Mouse (Mus musculus): Measurements from ENCODE around the gene Exoc8.

Gene Exoc8

DNA sequence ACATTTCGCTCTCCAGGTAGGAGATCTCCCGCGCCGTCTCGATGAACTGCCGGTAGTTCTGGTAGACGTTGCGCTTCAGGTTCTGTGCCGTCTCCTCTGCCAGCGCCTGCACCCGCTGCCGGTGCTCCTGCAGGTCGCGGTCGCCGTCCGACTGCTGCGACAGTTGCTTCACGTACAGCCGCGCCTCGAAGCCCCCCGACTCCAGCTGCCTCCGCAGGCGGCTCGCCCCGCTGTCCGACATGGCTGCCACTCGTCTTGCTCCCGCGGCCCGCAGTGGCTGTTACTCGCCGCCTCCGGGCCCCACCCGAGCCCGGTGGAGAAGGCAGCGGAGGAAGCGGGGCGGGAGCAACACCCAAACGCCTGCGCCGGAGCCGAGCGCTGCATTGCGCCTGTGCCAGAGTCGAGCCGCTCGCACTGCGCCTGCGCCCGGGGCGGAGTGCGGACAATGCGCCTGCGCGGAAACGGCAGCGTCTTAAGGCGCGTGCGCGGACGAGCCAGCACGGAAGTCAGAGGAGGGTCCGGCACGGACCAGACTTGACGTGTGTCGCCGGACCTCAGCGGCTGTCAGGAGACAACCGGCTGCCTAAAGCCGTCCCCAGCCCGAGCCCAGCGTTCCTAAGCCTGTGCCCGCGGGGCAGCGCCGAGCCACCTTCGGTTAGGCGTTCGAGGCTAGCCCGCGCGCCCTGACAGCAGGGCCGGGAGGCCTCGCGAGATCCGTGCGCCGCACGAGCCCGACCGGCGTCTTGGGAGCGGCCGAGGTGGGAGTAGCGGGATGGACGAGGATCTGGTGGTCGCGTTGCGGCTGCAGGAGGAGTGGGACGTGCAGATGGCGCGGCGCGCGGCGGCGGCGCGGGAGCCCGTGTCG lies at the start of gene Exoc8, which contains the start of gene Sprtn:
TSS of gene Exoc8 (minus strand) at position 320 of the 865 bp plus-strand sequence.
TSS of gene Sprtn (plus strand) at position 501 of the 865 bp plus-strand sequence.
- DNase-seq (ENCODE audit: extremely low spot score, low spot score) = peak; percentile 99

DNA sequence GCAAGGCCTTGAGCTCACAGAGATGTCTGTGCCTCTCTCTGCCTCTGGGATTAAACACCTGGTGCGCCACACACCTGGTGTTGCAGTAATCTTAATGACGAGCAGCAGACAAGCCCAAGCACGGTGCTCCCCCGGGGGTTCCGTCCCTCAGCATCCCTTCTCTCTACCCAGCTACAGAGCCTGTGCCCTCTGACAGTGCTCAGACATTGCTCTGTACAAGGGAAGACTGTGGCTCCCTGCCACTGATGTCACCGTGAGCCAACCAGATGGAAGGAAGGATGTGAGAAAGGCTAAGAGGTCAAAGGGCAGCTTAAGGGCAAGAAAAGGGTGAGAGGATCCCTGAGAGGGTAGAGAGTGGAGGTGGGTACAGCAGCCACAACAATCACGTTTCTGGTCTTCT lies 46.9 kb upstream of the Exoc8 start:
- no peak for DNase-seq (ENCODE audit: extremely low spot score, low spot score)

DNA sequence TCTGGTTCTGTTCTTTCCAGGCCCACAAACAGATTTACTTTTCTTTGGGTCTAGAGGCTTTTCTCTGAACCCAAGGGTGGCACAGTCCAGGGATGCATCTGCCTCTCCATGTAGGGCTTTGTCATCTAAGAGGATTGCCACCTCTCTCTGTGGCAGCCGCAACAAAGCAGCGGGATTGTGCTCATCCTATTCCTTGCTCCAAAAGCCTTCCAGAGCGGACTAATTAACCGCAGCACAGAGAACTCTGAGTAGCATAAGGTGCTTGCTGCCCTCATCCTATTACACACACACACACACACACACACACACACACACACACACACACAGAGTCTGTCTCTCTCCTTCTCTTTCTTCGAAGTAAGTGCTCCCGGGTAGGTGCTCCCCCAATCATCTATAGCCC lies 46.3 kb upstream of the Exoc8 start:
- no peak for DNase-seq (ENCODE audit: extremely low spot score, low spot score)

DNA sequence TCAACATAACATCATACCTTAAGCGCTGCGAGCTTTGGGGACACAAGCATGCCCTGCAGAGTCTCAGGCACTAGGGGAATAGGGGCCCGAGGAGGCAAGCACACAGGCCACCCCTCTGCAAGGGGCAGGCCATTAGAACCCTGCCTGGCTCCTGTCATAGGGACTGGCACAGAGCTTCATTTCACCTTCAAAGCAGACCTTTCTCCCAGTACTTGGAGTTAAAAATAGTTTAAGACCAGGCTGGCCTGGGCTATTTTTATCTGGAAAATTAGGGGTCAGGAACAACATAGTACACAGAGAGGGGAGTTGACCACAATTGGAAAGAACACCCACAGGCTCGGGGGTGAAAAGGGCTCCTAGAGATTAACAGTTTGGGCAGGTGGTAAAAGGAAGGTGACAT lies 39.8 kb upstream of the Exoc8 start:
- DNase-seq (ENCODE audit: extremely low spot score, low spot score) = no peak

DNA sequence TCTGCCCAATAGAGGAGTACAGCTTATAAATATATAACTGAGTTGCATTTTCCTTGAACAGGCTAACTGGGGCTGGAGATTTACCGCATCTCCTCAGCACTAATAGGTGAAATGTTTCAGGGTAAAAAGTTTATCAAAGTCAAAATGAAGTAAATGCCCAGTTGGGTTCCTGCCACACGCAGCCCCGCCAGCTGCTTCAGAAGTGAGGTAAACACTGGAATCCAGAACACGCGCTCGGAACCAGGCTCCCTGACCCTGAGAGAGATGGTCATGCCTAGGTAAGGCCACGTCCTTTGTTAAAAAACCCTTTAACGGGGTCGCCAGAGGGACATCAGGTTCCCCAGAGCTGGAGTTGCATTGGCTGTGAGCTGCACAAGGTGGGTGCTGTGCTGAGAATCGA lies 39.2 kb upstream of the Exoc8 start:
- DNase-seq (ENCODE audit: extremely low spot score, low spot score) = no peak

DNA sequence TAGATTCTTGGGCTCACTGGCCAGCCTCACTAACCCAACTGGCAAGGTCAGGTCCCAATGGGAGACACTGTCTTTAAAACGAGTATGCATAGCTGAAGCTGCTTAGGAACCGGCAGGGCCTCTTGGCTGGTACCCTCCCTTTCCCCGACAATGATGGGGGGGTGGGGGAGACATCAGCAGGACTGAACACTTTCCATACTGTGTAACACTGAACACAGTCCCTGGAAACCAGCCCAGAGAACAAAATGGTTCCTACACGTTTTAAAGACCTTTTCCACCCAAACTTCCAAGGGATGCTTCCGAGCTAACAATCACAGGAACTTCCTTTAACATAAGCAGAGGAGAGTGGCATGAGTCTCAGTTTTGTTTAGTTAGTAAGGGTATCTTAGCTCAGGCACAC lies 37.6 kb upstream of the Exoc8 start:
- DNase-seq (ENCODE audit: extremely low spot score, low spot score) = no peak

DNA sequence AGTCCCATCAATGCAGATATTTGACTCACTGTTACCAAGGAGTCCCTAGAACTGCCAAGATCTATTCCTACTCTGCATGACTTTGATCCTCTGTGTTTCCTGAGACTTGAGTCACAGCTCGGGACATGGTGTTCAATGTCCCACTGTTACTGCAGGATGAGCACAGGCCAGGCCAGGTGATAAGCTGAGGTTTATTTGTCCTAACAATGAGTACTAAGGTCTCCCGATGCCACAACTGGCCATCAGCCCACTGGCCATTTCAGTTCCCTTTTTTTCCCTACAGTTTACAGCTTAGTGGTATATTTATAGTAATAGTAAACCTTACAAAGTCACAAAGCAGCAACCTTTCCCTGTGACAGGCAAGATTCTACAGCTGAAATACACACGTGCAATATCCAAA lies 34.9 kb upstream of the Exoc8 start:
- no peak for DNase-seq (ENCODE audit: extremely low spot score, low spot score)

DNA sequence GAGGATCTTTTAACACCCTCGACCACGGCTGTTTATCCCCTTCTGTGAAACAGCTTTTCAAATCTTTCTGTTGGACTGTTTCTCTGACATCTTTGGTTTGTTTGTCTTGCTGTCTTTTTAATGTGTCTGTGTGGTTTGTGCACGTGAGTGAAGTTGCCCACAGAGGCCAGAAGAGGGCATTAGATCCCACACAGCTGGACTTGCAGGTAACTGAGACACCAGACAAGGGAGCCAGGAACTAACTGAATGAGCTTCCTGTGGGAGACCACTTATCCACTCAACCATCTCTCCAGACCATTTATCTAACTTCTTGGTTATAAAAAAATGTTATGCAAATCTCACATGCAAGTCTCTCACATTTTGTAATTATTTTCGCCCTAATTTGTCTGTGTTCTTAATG lies 33.1 kb upstream of the Exoc8 start:
- no peak for DNase-seq (ENCODE audit: extremely low spot score, low spot score)

DNA sequence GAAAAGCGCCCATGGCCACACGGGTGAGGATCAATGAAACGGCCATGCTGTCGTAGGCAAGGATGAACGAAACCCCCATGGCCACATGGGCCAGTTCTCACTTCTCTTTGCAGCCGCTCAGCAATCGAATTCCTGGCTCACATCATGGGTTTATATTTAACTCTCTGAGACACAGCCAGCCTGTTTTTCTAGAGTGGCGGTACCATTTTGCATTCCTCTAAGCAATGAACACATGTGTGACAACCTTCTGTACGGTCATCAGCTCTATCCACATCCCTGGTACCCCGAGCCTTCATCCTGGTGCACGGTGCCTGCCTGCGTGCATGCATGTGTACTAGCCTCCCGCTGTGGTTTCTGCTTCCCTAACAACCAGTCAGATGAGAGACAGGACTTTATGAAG lies 32.6 kb upstream of the Exoc8 start:
- DNase-seq (ENCODE audit: extremely low spot score, low spot score) = no peak

DNA sequence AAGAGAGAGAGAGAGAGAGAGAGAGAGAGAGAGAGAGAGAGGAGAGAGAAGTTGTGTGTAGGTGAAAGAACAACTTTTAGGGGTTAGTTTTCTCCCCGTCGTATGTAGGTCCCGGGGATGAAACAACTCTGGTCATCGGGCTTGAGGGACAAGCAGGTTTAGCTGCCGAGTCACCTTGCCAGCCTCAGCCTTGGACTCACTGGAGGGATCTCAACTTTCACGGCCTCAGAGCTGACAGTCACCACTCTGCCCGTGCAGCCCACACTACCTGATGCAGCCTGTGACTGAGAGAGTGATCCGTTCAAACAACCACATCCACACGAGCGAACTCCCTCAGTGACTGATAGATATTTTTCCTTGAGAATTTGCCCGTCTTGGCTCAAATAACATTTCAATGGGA lies 31.5 kb upstream of the Exoc8 start:
- DNase-seq (ENCODE audit: extremely low spot score, low spot score) = no peak

DNA sequence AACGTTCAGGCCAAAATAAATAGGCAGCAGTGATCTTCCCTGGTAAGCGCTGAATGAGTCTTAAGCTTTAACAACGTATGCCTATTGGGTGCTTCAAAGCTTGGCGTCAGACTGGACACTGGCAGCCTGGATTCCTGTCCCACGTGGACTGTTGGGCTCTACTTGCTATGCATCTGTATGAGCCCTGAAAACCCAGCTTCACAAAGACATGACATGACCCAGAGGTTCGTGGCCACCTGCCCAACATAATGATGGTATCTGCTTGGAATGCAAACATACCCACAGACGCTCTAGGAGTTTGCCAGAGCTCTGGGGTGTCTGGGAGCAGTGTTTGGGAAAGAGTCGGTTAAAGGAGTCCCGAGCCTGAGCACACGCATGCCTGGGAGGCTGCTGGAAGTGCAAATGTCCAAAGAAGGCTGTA lies 28.9 kb upstream of the Exoc8 start:
- no peak for DNase-seq (ENCODE audit: extremely low spot score, low spot score)

DNA sequence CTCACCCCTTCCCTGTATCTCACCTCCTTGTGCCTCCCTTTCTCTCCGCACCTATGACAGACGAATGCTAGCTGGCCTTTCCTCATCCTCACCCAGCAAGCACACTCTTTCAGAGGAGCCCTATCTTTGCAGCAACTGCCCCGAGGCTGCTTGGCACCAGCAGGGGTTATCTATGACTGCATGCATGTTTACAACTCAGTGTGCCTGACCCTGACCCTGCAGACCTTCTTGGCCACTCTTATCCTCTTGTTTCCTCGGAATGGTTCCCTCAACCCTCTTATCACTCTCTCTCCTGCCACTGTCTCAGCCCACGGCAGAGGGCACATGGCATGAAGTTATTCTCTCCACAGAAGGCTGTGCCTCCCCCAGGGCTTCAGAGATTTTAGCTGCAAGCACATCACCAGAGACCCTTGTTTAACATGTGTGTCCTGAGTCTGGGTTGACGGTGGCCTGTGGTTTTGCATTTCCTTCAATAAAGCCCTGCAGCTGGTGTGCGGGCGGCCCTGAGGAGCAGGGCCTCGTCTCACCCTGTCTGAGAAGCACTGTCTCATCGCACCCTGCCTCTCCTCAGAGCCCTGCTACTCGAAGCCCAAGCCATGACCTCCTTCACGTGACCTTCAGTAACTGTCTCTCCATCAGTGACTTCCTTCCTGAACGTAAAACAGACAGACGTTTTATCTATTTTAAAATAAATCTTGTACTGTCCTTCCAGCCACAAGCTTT lies 28.2 kb upstream of the Exoc8 start:
- no peak for DNase-seq (ENCODE audit: extremely low spot score, low spot score)

DNA sequence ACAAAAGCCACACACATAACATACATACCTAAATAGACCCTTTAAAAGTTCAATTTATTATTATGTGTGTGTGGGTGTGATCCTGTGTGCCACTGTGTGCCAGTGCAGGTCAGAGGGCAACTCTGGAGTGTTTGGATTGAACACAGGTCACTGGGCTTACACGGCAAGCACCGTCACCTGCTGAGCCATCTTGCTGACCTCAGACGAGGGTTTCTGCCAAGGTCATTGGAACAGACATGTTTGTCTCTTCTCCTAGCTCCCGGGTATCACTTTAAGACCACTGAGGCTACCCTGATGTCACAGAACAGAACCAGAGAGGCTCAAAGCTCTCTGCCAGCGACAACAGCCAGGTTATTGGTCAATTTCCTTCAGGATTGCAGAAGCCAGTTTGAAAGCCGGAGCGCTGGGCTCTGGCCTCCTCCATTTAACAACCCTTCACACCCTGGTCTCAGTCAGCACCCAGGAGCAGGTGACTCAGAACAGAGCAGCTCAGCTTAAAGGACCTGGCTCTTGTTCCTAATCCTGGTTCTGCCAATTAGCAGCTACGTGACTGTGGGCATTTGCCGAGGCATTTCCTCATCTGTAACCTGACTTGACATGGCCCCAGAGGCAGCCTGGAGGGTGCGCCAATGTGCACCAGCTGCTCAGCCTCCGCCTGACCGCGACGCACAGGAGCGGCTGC lies 26.6 kb upstream of the Exoc8 start:
- no peak for DNase-seq (ENCODE audit: extremely low spot score, low spot score)

DNA sequence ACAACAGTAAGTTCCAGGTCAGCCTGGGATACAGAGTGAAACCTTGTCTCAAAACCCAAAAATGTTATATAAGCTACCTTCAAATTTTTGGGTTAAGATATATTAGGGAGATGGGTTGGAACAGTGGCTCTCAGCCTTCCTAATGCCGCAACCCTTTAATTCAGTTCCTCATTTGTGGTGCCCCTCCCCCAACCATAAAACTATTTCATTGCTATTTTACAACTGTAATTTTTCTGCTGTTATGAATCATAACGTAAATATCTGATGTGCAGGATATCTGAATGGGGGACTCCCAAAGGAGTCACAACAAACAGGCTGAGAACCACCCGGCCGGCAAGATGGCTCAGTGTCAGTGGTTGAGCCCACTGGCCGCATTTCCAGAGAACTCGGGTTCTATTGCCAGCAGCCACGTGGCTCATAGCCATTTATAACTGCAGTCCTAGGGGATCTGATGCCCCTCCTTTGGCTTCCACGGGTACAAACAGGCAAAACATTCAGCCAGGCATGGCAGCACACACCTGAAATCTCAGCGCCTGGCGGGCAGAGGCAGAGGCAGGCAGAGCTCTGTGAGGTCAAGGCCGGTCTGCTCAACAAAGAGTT lies 25.1 kb upstream of the Exoc8 start:
- DNase-seq (ENCODE audit: extremely low spot score, low spot score) = no peak

DNA sequence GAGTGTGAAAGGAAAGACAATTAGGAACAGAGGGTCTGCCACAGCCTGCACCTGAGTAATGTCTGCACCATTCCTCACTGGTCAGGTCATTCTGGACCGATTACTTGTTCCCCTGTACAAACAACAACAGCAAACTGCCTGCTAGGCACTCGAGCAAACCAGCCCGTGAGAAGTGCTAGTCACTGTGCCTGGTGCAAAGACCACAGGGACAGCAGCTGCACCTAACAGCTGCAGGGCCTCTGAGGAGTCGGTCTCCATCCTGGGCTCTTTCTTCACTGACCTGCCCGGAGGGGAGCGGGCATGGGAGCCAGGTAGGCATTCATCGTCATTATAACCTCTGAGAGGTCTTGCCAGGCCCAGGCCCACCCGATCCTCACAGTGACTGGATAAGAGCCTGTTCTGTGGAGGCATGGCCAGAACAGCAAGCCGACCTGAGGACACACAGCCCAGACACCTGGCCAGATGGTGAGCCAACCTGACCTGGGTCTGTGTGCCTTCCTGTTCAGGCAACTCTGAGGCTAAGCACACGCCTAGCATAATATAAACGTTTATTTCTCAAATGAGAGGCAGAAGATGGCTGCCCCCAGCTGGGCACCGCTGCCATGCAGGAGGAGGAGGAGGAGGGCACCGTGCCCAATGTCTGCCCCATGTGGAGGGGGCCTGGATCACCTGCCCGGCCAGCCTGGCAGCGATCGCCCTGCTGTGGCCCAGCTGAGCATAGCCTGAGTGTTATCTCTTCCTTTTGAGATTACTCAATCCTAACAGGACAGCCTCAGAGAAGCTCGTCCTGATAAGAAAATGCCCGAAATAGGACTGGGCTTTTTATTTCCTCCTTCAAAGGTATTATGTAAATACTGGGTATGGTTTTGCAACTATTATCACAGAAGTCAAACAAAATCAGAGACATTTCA lies 24.1 kb upstream of the Exoc8 start:
- DNase-seq (ENCODE audit: extremely low spot score, low spot score) = no peak

DNA sequence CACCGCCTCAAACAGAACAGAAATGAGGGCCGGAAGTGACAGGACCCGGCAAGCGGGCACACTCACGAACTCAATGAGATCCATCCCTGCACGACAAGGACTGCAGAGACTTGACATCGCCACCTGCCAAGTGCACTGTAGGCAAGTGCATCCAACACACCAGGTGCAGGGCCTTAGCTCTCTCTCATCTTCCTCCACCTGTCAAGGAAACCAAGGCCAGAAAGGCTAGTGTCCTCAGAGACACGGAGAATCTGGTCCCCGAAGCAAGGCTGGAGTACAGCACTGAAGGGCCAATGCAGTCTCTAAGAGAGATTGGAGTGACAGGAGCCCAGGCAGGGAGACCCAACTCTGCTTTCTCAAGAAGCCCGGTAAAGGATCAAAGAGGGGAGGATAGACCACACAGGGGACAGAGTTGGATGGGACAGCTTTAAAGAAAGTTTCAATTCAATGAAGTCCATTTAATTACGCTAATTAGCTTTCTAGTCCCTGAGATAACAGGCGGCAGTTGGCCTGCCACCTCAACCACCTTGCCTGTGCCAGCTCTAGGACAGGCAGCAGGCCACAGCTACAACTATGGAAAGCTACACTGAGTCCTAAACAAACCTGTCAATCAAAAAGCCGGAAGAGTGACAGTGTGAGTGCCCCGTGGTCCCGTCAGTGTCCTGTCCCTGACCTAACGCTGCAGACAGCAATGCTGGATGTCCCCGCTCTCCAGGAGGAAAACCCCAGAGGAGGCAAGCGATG lies 20.4 kb upstream of the Exoc8 start:
- no peak for DNase-seq (ENCODE audit: extremely low spot score, low spot score)

DNA sequence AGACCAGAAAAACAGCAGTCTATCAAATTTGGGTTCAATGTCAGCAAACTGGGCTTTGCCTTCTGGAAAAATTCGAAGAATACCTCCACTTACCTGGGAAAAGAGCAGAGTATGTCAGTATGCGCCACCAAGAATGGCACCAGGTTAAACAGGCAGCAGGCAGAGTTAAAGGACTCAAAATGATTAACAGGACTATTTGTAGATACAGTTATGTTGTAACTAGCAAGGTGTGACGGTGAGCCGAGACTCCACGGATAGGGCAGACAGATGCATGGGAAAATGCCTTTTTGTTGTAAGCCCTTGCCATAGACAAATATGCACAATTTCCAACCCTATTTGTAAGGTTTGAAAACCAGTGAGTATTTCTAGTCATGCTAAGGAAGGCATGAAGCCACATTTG lies 16.6 kb upstream of the Exoc8 start:
- DNase-seq (ENCODE audit: extremely low spot score, low spot score) = no peak

DNA sequence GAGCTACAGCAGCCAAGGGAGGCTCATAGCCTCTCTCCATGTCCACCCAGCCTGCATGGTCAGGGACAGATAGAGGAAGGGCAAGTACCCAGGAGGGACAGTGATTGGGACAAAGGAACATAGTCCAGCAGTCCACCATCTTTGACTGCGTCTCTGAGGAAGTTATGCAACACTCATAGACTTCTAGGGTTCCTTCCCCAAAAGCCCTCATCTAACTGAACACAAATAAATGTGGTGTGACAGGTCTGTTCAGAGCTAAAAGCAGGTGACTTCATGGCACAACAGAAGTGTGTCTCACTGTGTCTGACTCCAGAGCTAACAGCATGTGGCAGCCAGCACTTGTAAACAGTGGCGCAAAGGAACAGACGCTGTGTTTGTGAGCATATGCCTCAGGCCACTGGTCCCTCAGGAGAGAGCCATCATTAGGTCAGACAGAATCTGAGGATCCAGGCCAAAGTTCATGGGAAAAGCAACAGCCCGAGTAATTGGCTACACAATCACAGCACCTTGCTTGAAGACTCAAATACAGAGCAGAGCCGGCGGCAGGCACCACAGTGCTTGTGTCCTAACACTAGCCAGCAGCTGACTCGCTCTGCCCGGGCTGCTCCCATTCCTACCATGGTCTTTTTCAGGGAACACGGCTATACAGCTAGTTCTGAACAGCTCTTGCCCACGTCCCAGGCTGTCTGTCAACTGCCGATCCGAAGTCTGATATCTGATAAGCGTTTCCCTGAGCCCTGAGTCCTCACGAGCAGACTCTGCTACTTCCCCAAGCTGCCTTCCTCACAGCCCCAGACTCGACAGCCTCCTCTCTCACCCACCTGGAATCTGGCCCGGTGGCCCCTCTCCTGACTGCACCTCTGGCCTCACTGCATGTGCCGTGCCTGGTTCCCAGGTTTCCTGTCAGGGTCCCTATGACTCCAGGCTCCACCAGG lies 14.7 kb upstream of the Exoc8 start:
- no peak for DNase-seq (ENCODE audit: extremely low spot score, low spot score)

DNA sequence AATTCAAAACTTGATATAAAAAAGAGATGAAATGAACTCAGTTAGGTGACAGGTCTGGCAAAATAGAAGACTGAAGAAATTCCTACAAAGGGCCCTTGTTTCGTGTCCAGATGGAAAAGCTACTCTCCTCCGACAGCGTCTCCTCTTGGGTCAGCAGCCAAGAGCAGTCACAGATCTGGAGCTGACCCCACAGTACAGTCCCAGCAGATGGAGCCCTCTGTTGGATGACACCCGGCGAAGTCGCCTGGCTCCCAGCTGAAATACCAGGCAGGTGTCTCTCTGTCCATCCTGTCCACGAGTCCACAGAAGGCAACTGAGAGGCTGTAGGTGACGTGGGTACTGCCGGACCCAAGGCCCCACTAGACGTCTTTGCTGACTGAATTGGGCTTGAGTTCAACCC lies 12.8 kb upstream of the Exoc8 start:
- DNase-seq (ENCODE audit: extremely low spot score, low spot score) = no peak

Data from neural tube, embryonic 10.5 days (tissue).